Mouse (Mus musculus) embryonic fibroblast, embryonic 13.5 days (primary cell): Measurements from ENCODE around the gene Ceacam19.

Source experiments
- CTCF ChIP-seq: IDR thresholded peaks from 2 replicates; pipeline ENCODE4 v1.5.1; 2011; ENCODE audit warnings: mild to moderate bottlenecking, control low read depth, low read length, moderate library complexity, borderline replicate concordance; ENCODE audit not compliant: insufficient read depth
- POLR2A ChIP-seq: IDR thresholded peaks from 2 replicates; pipeline ENCODE4 v1.6.1; 2011; ENCODE audit warnings: low read depth, mild to moderate bottlenecking, control low read depth, low read length, moderate library complexity

DNA sequence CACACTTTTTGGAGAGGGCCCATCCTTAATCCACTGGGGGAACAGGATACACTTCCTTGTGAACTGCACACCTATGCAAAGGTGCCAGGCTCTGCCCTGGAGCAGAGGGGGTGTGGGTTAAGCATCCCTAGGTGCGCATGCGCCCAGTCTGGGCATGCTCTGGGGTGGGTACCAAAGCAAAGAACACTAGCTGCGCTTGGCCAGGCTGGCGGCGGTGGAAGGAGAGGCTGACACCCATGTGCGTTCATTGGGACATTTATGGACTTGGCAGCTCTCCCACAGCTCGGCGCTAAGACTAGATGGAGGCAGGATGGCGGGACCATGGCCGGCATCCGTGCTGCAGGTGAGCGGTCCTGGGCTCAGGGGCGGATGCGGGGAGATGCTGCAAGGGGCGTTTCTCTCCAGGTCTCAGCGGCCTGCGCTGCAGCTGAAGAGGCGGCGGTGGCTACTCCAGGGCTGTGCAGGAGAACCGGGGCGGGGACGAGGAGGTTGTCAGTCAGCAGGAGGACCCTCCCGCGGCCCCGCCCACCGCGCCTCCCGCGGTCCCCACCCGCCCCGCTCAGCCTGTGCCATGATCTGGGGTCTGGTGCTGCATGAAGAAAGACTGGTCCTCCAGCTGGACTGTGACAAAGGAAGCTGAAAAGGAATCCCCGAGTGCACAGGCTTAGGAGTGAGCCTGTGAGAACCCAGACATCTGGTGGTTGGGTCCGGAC, 35.8 kb downstream of the Ceacam19 start, which contains the start of gene Gm19345:
- TF ChIP-seq CTCF (no peak), POLR2A (no peak)
